Mouse (Mus musculus): ENCODE measurements at regions not wholly inside any gene's neighbourhood (a gene's known extent, or its start where the extent isn't known, plus 50 kb on each side); places are given as distances from the start of the nearest gene placed in this dataset.
A peak's percentile ranks its signal among the peaks of the same experiment; 100 is the strongest.

DNA sequence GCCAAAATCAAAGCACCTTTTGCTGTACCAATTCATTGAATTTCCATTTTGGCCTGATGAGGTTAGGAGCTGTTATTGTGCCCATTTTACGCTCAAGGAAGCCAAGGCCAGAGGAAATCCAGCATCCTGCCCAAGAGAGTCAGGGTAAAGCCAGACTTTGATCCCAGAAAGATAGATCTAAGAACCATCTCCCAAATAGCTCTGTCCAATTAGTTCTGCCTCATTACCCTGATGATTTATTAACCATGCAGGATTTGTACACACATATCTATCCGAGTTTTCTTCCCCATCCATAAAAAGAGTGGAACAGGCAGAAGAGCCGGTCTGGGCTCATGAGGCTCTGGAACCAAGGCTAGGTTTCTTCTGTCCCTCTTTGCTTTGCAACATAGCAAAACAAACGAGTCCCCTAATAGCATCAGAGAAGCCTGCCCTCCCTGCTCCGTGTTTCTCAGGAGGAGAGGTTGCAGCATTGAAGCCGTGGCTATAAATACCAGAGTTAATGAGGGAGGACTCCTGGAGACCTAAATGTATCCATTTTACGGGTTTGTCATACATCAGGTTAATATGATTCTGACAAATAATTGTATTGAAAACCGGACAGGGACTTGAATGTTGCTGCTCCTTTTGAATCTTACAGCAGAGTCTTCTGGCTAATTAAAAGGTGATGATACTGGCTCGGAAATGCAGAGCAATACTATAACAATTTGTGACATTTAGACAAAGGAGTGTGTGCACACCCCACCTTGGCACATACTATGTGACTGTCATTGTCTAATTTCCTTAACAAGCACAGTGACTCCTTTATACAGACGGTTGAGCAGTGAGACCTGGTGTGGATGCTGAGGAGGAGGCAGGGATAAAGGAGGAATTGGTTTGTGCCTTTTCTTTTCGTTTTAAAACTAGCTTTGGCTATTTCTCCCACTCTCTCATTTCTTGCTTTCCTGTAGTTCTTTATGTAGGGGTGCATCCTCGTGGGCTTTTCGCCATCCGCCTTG lies 185.0 kb downstream of the Cd47 start:
- WGBS: 49% methylated on average over 14 of the region's 14 CpGs

DNA sequence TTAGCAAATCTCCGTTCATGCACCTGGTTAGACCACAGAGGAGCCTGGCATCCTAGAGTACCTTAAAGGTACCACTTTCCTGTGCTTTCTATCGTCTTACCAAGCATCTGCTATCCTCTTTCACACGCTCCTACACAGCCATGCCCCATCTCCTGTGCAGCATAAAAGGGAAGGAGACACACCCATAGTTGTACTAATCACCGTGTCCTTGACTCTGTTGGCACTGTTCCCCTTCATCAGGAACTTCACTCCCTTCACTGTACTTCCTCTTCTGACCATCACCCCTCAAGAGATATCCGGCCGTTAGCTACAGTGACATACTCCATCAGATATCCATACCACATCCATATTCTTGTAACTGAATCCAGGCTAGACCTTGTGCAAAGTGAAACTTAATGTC lies 186.6 kb downstream of the Cd47 start:
- Histone ChIP-seq H3K4me3 (ENCODE audit: low read length) (no peak overlapping the region), H3K4me2 (ENCODE audit: low read depth, low read length) (no peak overlapping the region), H3K27me3 (ENCODE audit: insufficient read depth, low read length) (no peaks in the 10 kb centered on the region), H3K36me3 (ENCODE audit: insufficient read depth, low read length) (no peaks in the 10 kb centered on the region), H3K9me3 (ENCODE audit: low read length) (no peaks in the 10 kb centered on the region), H3K9ac (replicated peaks; ENCODE audit: low read length) (no peak overlapping the region), H3K27ac (no peak overlapping the region), H3K4me1 (ENCODE audit: insufficient read depth, low read length) (no peaks in the 10 kb centered on the region; the same call in 1 of the 2 replicates)
- whole genome bisulfite sequencing: 76% methylated on average over 6 of the region's 6 CpGs
- ATAC-seq: no peak
- no peak for TF ChIP-seq CTCF (IDR thresholded peaks at IDR 0.05; ENCODE audit: low read depth)
- no peak for DNase-seq (ENCODE audit: low spot score)

More for the DNA sequence above, 185.0 kb downstream of the Cd47 start:
- Histone ChIP-seq H3K9ac (replicated peaks; ENCODE audit: low read length) (no peak overlapping the region), H3K4me3 (ENCODE audit: low read length) (no peak overlapping the region), H3K4me2 (ENCODE audit: low read depth, low read length) (no peak overlapping the region), H3K9me3 (ENCODE audit: low read length) (no peaks in the 10 kb centered on the region), H3K27ac (no peak overlapping the region; the same call in 1 of the 2 replicates), H3K27me3 (ENCODE audit: insufficient read depth, low read length) (no peaks in the 10 kb centered on the region), H3K36me3 (ENCODE audit: insufficient read depth, low read length) (no peaks in the 10 kb centered on the region), H3K4me1 (ENCODE audit: insufficient read depth, low read length) (no peaks in the 10 kb centered on the region; the same call in 1 of the 2 replicates)
- peak; percentile 20 for DNase-seq (ENCODE audit: low spot score)
- no peak for ATAC-seq
- TF ChIP-seq CTCF (IDR thresholded peaks at IDR 0.05; ENCODE audit: low read depth): no peak

DNA sequence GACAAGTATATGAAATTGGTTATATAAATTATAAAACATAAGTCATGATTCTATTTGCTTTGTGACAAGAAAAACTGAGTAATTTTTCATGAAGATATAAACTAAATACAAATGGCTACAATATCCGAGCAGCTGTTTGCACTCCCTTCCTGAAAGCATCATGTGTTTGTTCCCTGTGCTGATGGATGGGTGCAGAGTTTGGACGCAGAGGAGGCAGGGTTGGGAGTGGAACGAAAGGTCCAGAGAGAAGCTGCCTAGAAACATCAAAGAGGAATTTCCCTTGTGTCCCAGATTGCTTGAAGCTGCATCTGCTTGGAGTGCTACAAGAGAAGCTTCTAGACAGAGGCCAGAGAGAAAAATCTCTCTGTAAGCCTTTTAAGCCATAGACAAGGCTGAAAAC lies 195.5 kb downstream of the Cd47 start:
- ATAC-seq: no peak
- no peaks in the 10 kb centered on the region for H3K36me3 ChIP-seq (ENCODE audit: insufficient read depth, low read length)
- no peak overlapping the region for H3K27ac ChIP-seq
- no peak overlapping the region for H3K9ac ChIP-seq (replicated peaks; ENCODE audit: low read length)
- WGBS: 74% methylated on average over 3 of the region's 3 CpGs
- no peaks in the 10 kb centered on the region for H3K4me1 ChIP-seq (ENCODE audit: insufficient read depth, low read length)
- no peak for DNase-seq (ENCODE audit: low spot score)
- H3K4me3 ChIP-seq (ENCODE audit: low read length): no peak overlapping the region
- no peak for TF ChIP-seq CTCF (IDR thresholded peaks at IDR 0.05; ENCODE audit: low read depth)
- no peak overlapping the region for H3K4me2 ChIP-seq (ENCODE audit: low read depth, low read length)
- H3K27me3 ChIP-seq (ENCODE audit: insufficient read depth, low read length): no peaks in the 10 kb centered on the region
- no peaks in the 10 kb centered on the region for H3K9me3 ChIP-seq (ENCODE audit: low read length)

DNA sequence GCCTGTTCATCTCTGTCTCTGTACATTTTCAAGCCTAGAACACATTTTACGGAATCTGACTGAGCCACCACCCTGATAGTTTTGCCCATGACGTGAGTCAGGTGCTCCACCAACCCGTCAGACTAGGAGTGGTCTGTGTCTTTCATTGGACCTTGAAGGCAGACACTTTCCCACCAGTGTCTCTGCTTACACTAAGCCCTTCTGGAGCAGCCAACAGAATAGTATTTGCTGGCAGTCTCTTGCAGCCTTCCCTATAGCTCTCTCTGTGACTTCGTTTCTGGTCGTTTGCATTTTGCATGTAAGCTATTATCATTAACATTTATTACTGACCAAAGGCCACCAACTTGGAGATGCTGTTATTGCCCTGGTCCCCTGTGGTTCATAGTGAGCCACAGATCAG lies 196.3 kb downstream of the Cd47 start:
- Histone ChIP-seq H3K9me3 (ENCODE audit: low read length) (no peaks in the 10 kb centered on the region), H3K27ac (no peak overlapping the region), H3K36me3 (ENCODE audit: insufficient read depth, low read length) (no peaks in the 10 kb centered on the region), H3K4me3 (ENCODE audit: low read length) (no peak overlapping the region), H3K4me2 (ENCODE audit: low read depth, low read length) (no peak overlapping the region), H3K4me1 (ENCODE audit: insufficient read depth, low read length) (no peaks in the 10 kb centered on the region), H3K27me3 (ENCODE audit: insufficient read depth, low read length) (no peaks in the 10 kb centered on the region), H3K9ac (replicated peaks; ENCODE audit: low read length) (no peak overlapping the region)
- no peak for TF ChIP-seq CTCF (IDR thresholded peaks at IDR 0.05; ENCODE audit: low read depth)
- WGBS: 76% methylated on average over 5 of the region's 5 CpGs
- no peak for DNase-seq (ENCODE audit: low spot score)
- ATAC-seq: no peak

DNA sequence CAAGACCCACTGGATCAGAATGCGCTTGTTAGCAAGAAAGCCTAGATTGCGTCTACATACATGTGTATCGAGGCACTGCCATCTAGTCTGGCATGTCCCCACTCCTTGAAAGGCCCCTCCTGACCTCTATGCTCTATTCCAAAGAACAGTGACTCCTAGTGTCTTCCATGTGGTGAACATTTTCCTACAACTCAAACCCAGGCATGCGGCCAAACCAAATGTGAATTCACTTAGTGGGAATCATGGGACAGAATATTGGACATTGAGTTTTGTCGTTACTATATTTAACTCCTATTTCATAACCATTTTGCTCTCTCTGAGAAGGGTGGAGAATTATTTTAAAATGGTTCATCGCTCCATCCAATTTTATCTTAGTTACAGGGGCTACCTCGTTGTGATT lies 196.7 kb downstream of the Cd47 start:
- H3K36me3 ChIP-seq (ENCODE audit: insufficient read depth, low read length): no peaks in the 10 kb centered on the region
- H3K27ac ChIP-seq: no peak overlapping the region
- DNase-seq (ENCODE audit: low spot score) (no peak), ATAC-seq (0 out of 2 replicates have a peak, but pooled peaks have one; percentile 21)
- no peaks in the 10 kb centered on the region for H3K27me3 ChIP-seq (ENCODE audit: insufficient read depth, low read length)
- 81% methylated on average over 7 of the region's 7 CpGs for WGBS
- no peaks in the 10 kb centered on the region for H3K9me3 ChIP-seq (ENCODE audit: low read length)
- TF ChIP-seq CTCF (IDR thresholded peaks at IDR 0.05; ENCODE audit: low read depth): 0 out of 2 replicates have a peak, but pooled peaks have one; percentile 20
- no peak overlapping the region for H3K4me2 ChIP-seq (ENCODE audit: low read depth, low read length)
- H3K9ac ChIP-seq (replicated peaks; ENCODE audit: low read length): no peak overlapping the region
- no peaks in the 10 kb centered on the region for H3K4me1 ChIP-seq (ENCODE audit: insufficient read depth, low read length)
- no peak overlapping the region for H3K4me3 ChIP-seq (ENCODE audit: low read length)

DNA sequence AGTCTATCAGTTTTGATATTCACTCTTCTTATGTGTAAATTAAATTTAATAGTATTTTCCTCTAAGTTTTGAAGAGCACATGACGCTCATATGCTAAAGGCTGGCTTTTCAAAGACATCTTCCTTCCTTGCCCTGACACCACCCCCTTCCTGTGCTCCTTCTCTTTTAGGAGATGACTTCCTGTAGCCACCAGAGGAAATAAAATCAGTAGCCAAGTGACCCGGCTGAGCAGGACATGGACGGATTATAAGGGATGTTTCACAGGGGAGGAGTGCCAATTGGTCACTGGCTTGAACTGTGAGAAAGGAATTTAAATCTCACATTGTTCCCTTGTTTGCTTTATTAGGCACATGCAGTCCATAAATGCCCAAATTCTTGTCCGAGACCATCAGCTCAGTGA lies 200.5 kb downstream of the Cd47 start:
- no peak overlapping the region for H3K9ac ChIP-seq (replicated peaks; ENCODE audit: low read length)
- no peak overlapping the region for H3K4me3 ChIP-seq (ENCODE audit: low read length)
- no peak for TF ChIP-seq CTCF (IDR thresholded peaks at IDR 0.05; ENCODE audit: low read depth)
- 56% methylated on average over 4 of the region's 4 CpGs for WGBS
- DNase-seq (ENCODE audit: low spot score): no peak
- H3K9me3 ChIP-seq (ENCODE audit: low read length): no peaks in the 10 kb centered on the region
- H3K27ac ChIP-seq: no peak overlapping the region
- H3K36me3 ChIP-seq (ENCODE audit: insufficient read depth, low read length): no peaks in the 10 kb centered on the region
- ATAC-seq: no peak
- H3K4me2 ChIP-seq (ENCODE audit: low read depth, low read length): no peak overlapping the region
- no peaks in the 10 kb centered on the region for H3K4me1 ChIP-seq (ENCODE audit: insufficient read depth, low read length)
- H3K27me3 ChIP-seq (ENCODE audit: insufficient read depth, low read length): no peaks in the 10 kb centered on the region

Measured in hindbrain, postnatal 0 days (tissue).